Mouse (Mus musculus) hindbrain, embryonic 15.5 days (tissue): ENCODE measurements around the gene Mad2l2. TPM values are rescaled to one million over a fixed set of nuclear protein-coding genes. Genes with fewer than 3 reads are reported as not detected.
"Not testable (repeated sequence)": the region's sequence is repeated elsewhere in the genome, so short reads cannot be mapped to it uniquely, and the experiment has no call there.

Source experiments
- ATAC-seq: fragments of 200-750 bp; cut with Nextera tagmentation; 2 replicates; pipeline ENCODE4 v1.8.0; 2017; ENCODE audit warnings: low read depth, moderate number of reproducible peaks, moderate TSS enrichment; ENCODE audit not compliant: low FRiP score
- H3K27ac ChIP-seq: fragments of 300-500 bp; sonication (generic); replicated peaks from 2 replicates; pipeline ENCODE4 v1.5.1; 2015; ENCODE audit warnings: mild to moderate bottlenecking, inconsistent platforms
- H3K27me3 ChIP-seq: fragments of 300-500 bp; sonication (generic); 2 replicates; pipeline ENCODE4 v1.6.1; 2015; ENCODE audit warnings: control low read depth, inconsistent platforms
- H3K36me3 ChIP-seq: fragments of 300-500 bp; sonication (generic); 2 replicates; pipeline ENCODE4 v1.6.1; 2015; ENCODE audit warnings: control low read depth, inconsistent platforms
- H3K4me1 ChIP-seq: fragments of 300-500 bp; sonication (generic); replicated peaks from 2 replicates; pipeline ENCODE4 v1.6.1; 2015; ENCODE audit warnings: control low read depth, inconsistent platforms
- H3K4me2 ChIP-seq: fragments of 300-500 bp; sonication (generic); 2 replicates; pipeline ENCODE4 v1.6.1; 2015; ENCODE audit warnings: moderate library complexity, mild to moderate bottlenecking, inconsistent platforms
- H3K4me3 ChIP-seq: fragments of 300-500 bp; sonication (generic); 2 replicates; pipeline ENCODE4 v1.5.1; 2015; ENCODE audit warnings: mild to moderate bottlenecking, inconsistent platforms
- H3K9ac ChIP-seq: fragments of 300-500 bp; sonication (generic); 2 replicates; pipeline ENCODE4 v1.6.1; 2015; ENCODE audit warnings: inconsistent platforms
- H3K9me3 ChIP-seq: fragments of 300-500 bp; sonication (generic); 2 replicates; pipeline ENCODE4 v1.6.1; 2016; ENCODE audit warnings: control low read depth, inconsistent platforms
- WGBS: fragments of 180-500 bp; shearing (Covaris S2); methylation state at CpG from one replicate; pipeline ENCODE4 v1.1.7; 2015; 5-methylcytosine and 5-hydroxymethylcytosine counted together
- polyA plus RNA-seq: library from polyadenylated mRNA; unstranded; fragments of >200 nt; fragmentation: Nextera tagmentation; extraction: Ambion mirVana; gene quantifications from 2 replicates; pipeline ENCODE4 v1.2.1, GENCODE M21; 2015

Mad2l2 gene
- polyA plus RNA-seq, 1 experiment from 2014 or later, result 110 TPM

DNA sequence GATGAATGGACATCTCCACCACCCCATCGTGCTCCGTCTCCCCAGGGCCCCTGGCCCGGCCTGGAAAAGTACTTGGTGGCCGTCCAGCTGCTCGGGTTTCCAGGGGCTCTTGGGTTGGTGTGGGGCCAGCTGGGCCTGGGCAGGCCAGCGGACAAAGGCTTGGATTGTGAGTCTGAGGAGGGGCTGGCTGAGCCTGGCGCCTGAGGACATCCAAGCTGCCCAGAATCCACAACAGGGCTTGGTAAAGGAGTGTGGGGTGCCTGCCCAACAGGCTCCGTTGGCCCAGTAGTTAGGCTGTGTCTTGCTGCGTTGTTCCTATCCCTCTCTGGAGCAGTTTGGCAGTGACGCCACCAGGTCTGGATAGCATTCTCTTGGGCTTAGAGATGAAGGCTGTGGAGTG is 36.2 kb downstream of the Mad2l2 start:
- peak; percentile 82 for ATAC-seq
- Histone ChIP-seq H3K27ac (peak overlapping the region; percentile 81), H3K9ac (no peak overlapping the region)

DNA sequence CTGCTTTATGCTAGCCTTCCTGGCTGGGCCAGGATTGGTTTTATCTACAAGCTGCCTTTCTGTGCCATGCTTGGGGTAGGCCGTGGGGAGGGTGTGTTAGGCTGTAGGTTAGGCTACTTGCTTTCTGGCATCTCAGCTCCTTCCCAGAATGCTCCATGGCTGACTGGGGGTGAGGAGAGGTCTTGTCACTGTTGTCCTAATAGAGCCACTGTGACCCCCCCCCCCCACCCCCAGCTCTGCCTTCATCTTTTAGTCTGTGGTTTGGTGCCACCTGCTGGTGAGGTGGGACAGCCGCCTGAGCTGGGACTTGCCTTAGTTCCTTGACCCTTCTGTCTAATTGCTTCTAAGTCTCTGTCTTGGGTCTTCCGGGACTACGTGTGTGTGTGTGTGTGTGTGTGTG is 36.8 kb downstream of the Mad2l2 start:
- Histone ChIP-seq H3K9me3 (no peaks in the 10 kb centered on the region), H3K4me1 (peaks cover 42% of the 10 kb centered on the region), H3K27me3 (peaks cover 47% of the 10 kb centered on the region), H3K36me3 (no peaks in the 10 kb centered on the region), H3K9ac (no peak overlapping the region), H3K27ac (peak overlapping the region; percentile 81), H3K4me3 (peak overlapping the region; percentile 4; the same call in 1 of the 2 replicates), H3K4me2 (peak overlapping the region; percentile 43)
- 16% methylated on average over 4 of the region's 4 CpGs for whole genome bisulfite sequencing
- 0 out of 2 replicates have a peak, but pooled peaks have one; percentile 17 for ATAC-seq

More for the DNA sequence above, 36.2 kb downstream of the Mad2l2 start:
- H3K9me3 ChIP-seq, result no peaks in the 10 kb centered on the region
- WGBS, result 2% methylated on average over 10 of the region's 10 CpGs
- peaks cover 52% of the 10 kb centered on the region for H3K27me3 ChIP-seq
- peaks cover 43% of the 10 kb centered on the region for H3K4me1 ChIP-seq
- peak overlapping the region; percentile 43 for H3K4me2 ChIP-seq
- H3K36me3 ChIP-seq, result no peaks in the 10 kb centered on the region
- peak overlapping the region; percentile 4; the same call in 1 of the 2 replicates for H3K4me3 ChIP-seq

DNA sequence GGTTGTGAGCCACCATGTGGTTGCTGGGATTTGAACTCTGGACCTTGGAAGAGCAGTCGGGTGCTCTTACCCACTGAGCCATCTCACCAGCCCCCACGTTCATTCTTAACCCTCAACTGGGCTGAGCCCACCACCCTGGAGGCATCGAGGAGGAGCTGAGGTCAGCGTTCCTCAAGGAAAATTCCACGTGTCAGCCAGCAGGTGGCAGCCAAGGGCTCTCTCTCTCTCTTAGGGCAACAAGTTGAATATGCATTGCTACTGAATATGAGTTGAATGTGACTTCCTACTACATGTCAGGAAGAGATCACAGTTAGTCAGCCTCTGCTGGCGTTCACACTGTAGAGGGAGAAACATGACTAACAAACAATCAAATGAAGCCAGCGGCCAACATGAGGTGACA is 38.1 kb downstream of the Mad2l2 start:
- no peak overlapping the region for H3K9ac ChIP-seq
- no peaks in the 10 kb centered on the region for H3K36me3 ChIP-seq
- no peak overlapping the region for H3K4me2 ChIP-seq
- H3K27me3 ChIP-seq, result peaks cover 34% of the 10 kb centered on the region
- H3K27ac ChIP-seq, result no peak overlapping the region
- H3K4me3 ChIP-seq, result no peak overlapping the region
- WGBS, result 31% methylated on average over 7 of the region's 7 CpGs
- no peaks in the 10 kb centered on the region for H3K9me3 ChIP-seq
- no peak for ATAC-seq
- H3K4me1 ChIP-seq, result peaks cover 43% of the 10 kb centered on the region

GRCm38 (mm10) chr4:148169586-148169985 is 39.4 kb downstream of the Mad2l2 start:
- no peak for ATAC-seq
- no peaks in the 10 kb centered on the region for H3K9me3 ChIP-seq
- no peak overlapping the region for H3K4me2 ChIP-seq
- no peak overlapping the region for H3K9ac ChIP-seq
- WGBS, result 34% methylated on average over 15 of the region's 15 CpGs
- peaks cover 27% of the 10 kb centered on the region for H3K27me3 ChIP-seq
- no peak overlapping the region for H3K27ac ChIP-seq
- H3K36me3 ChIP-seq, result no peaks in the 10 kb centered on the region
- no peak overlapping the region for H3K4me3 ChIP-seq
- peaks cover 48% of the 10 kb centered on the region for H3K4me1 ChIP-seq

- Histone ChIP-seq H3K4me1 (peaks cover 45% of the 10 kb centered on the region), H3K4me3 (no peak overlapping the region), H3K27me3 (peaks cover 17% of the 10 kb centered on the region; the same call in 1 of the 2 replicates), H3K9me3 (no peaks in the 10 kb centered on the region), H3K9ac (no peak overlapping the region), H3K4me2 (no peak overlapping the region), H3K27ac (no peak overlapping the region), H3K36me3 (no peaks in the 10 kb centered on the region)
- WGBS, result 0% methylated on average over 2 of the region's 2 CpGs
- ATAC-seq, result no peak
Measured at GRCm38 (mm10) chr4:148170842-148171241, 40.7 kb downstream of the Mad2l2 start.

- H3K27ac ChIP-seq, result no peak overlapping the region
- H3K4me3 ChIP-seq, result no peak overlapping the region
- no peak overlapping the region for H3K4me2 ChIP-seq
- H3K9ac ChIP-seq, result no peak overlapping the region
- peaks cover 45% of the 10 kb centered on the region for H3K4me1 ChIP-seq
- WGBS, result 43% methylated on average over 3 of the region's 3 CpGs
- H3K36me3 ChIP-seq, result no peaks in the 10 kb centered on the region
- ATAC-seq, result no peak
- H3K9me3 ChIP-seq, result no peaks in the 10 kb centered on the region
- peaks cover 15% of the 10 kb centered on the region; the same call in 1 of the 2 replicates for H3K27me3 ChIP-seq
Measured at GRCm38 (mm10) chr4:148171261-148171660, 41.1 kb downstream of the Mad2l2 start.

DNA sequence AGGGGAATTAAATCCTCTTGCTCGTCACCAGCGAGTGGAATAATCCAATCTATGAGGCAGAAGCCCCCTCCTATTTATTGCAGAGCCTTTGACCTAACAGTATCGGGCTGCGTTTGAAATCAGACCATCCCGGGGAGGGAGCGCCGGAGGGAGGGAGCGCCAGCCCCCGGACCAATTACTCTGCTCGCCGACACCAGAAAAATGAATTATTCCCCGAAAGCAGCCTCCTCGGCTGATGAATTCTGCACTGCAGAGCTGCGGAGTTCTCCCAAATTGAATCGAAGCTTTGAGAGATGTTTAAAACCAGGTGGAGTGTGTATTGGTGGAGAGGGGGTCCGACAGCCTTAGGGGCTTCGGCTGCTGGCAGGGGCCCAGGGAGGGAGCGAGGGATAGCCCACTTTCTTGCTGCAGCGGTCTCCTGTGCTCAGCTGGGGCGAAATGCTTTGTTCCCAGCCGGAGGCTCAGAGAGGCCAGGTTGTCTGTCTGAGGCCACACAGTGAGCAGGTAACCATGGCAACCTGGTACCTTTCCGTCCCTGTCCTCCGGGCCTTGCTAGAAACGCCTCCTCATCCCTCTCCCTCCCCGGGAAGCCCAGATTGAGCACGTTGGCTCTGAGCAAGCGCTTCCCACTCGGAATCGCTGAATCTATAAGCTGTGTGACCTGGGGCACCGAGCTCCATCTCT is 43.8 kb downstream of the Mad2l2 start:
- Histone ChIP-seq H3K9ac (peak overlapping the region; percentile 30; the same call in 1 of the 2 replicates), H3K4me3 (peak overlapping the region; percentile 28), H3K9me3 (no peaks in the 10 kb centered on the region), H3K4me1 (peaks cover 34% of the 10 kb centered on the region), H3K36me3 (no peaks in the 10 kb centered on the region), H3K27ac (peak overlapping the region; percentile 79), H3K27me3 (peaks cover 7% of the 10 kb centered on the region; the same call in 1 of the 2 replicates), H3K4me2 (peak overlapping the region; percentile 49)
- peak; percentile 53; the same call in 1 of the 2 replicates for ATAC-seq
- under 1% methylated on average over 30 of the region's 30 CpGs for WGBS

GRCm38 (mm10) chr4:148174495-148174862 is 44.3 kb downstream of the Mad2l2 start:
- no peak overlapping the region for H3K4me3 ChIP-seq
- no peaks in the 10 kb centered on the region for H3K36me3 ChIP-seq
- ATAC-seq, result no peak
- WGBS, result 13% methylated on average over 12 of the region's 12 CpGs
- peaks cover 6% of the 10 kb centered on the region; the same call in 1 of the 2 replicates for H3K27me3 ChIP-seq
- no peaks in the 10 kb centered on the region for H3K9me3 ChIP-seq
- H3K4me2 ChIP-seq, result peak overlapping the region; percentile 49
- no peak overlapping the region for H3K9ac ChIP-seq
- peak overlapping the region; percentile 79 for H3K27ac ChIP-seq
- H3K4me1 ChIP-seq, result peaks cover 32% of the 10 kb centered on the region

GRCm38 (mm10) chr4:148176603-148177002 is 46.4 kb downstream of the Mad2l2 start:
- ATAC-seq, H3K4me3 ChIP-seq, H3K36me3 ChIP-seq, H3K4me2 ChIP-seq, H3K9me3 ChIP-seq, H3K9ac ChIP-seq, H3K27ac ChIP-seq, H3K27me3 ChIP-seq: not testable (repeated sequence)
- WGBS, result 76% methylated on average over 5 of the region's 6 CpGs
- peaks cover 28% of the 10 kb centered on the region for H3K4me1 ChIP-seq

DNA sequence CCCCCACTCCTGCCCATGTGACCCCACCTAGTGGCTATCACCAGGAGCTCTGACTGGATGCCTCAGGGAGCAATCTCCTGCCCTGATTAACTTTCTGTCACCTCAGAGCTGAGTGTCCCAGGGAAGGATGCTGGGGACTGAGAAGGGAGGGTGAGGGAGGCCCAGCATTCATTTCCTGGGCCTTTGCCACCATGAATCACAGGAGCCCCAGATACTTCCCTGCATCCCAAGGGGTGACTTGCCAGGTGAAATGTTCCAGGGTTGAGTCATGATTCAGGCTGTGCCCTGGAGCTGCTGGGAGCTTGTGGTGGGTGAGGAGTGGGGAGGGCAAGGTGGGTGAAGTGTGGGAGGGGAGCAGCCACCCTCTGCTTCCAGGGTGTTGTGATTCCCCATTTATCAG is 47.5 kb downstream of the Mad2l2 start:
- Histone ChIP-seq H3K4me1 (peaks cover 33% of the 10 kb centered on the region), H3K4me3 (no peak overlapping the region), H3K27me3 (no peaks in the 10 kb centered on the region), H3K27ac (no peak overlapping the region), H3K9me3 (no peaks in the 10 kb centered on the region), H3K9ac (no peak overlapping the region), H3K36me3 (no peaks in the 10 kb centered on the region), H3K4me2 (no peak overlapping the region)
- no peak for ATAC-seq

- WGBS, result 88% methylated on average over 12 of the region's 12 CpGs
- no peaks in the 10 kb centered on the region for H3K36me3 ChIP-seq
- no peak overlapping the region for H3K4me2 ChIP-seq
- no peak overlapping the region for H3K27ac ChIP-seq
- no peak for ATAC-seq
- no peak overlapping the region for H3K4me3 ChIP-seq
- H3K27me3 ChIP-seq, result no peaks in the 10 kb centered on the region
- H3K4me1 ChIP-seq, result peaks cover 13% of the 10 kb centered on the region; the same call in 1 of the 2 replicates
- no peak overlapping the region for H3K9ac ChIP-seq
- H3K9me3 ChIP-seq, result no peaks in the 10 kb centered on the region
Measured at GRCm38 (mm10) chr4:148181483-148181882, 51.3 kb downstream of the Mad2l2 start.

DNA sequence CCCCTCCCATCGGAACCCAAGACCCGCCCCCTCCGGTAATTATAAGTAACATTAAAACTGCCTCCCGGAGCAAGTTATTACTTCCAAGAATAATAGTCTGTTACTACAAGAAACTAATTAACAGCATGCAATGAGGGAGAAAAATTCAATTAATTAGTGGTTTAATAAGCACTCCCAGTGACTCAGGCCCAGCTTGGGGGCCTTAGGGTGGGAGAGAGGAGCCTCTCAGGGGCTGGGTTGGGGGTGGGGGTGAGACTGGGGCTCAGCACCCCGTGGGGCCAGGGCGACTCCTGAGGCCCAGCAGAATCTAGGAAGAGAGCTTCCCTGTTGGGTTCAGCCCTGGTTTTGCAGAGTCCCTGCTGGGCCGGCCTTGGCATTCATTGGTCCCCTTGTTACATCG is 52.2 kb downstream of the Mad2l2 start:
- peak; percentile 32; the same call in 1 of the 2 replicates for ATAC-seq
- Histone ChIP-seq H3K27ac (no peak overlapping the region), H3K27me3 (no peaks in the 10 kb centered on the region), H3K4me3 (no peak overlapping the region), H3K36me3 (no peaks in the 10 kb centered on the region), H3K9ac (no peak overlapping the region), H3K9me3 (no peaks in the 10 kb centered on the region), H3K4me2 (no peak overlapping the region), H3K4me1 (peaks cover 13% of the 10 kb centered on the region; the same call in 1 of the 2 replicates)
- WGBS, result 25% methylated on average over 8 of the region's 8 CpGs
